Mouse (Mus musculus) bone marrow macrophage, adult 2 months (primary cell): ENCODE measurements around the gene Exosc5. TPM values are rescaled to one million over a fixed set of nuclear protein-coding genes. Genes with fewer than 3 reads are reported as not detected.

Source experiments
- H3K27ac ChIP-seq: 2 replicates; pipeline ENCODE4 v1.5.1; 2012; ENCODE audit warnings: low read depth, low read length; ENCODE audit not compliant: insufficient read depth
- H3K4me1 ChIP-seq: 2 replicates; pipeline ENCODE4 v1.6.1; 2012; ENCODE audit warnings: low read length; ENCODE audit not compliant: control insufficient read depth, insufficient read depth
- H3K4me3 ChIP-seq: 2 replicates; pipeline ENCODE4 v1.5.1; 2012; ENCODE audit warnings: mild to moderate bottlenecking, low read length, moderate library complexity; ENCODE audit not compliant: insufficient read depth
- CTCF ChIP-seq: IDR thresholded peaks from 2 replicates; pipeline ENCODE4 v1.5.1; 2012; ENCODE audit warnings: low read depth, mild to moderate bottlenecking, low read length, moderate library complexity
- POLR2A ChIP-seq: IDR thresholded peaks from 2 replicates; pipeline ENCODE4 v1.6.1; 2012; ENCODE audit warnings: mild to moderate bottlenecking, low read depth, low read length, borderline replicate concordance
- polyA plus RNA-seq: library from polyadenylated mRNA; stranded (reverse); fragments of >200 nt; gene quantifications from 2 replicates; pipeline ENCODE4 v1.2.4, GENCODE M21; 2012; ENCODE audit not compliant: missing spikeins, insufficient read depth, insufficient read length

The Exosc5 gene
- polyA plus RNA-seq, 1 experiment: 30.6 TPM

DNA sequence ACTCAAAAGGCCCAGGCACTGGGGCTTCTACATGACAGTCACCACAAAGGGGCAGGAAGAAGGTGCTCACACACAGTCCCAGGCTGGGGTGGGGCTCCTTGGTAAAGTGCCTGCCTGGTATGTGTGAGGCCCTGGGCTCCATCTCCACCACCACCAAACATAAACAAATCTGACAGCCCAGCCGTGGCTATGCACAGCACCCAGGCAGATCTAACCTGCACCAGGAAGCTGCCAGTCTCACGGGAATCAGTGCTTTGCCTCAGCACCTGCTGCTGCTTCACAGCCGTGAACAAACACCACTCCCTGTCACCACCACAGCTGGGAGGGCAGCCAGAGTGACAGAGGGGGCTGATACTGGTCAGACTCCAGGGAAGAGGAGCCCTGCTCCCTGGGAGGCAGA, 22.6 kb upstream of the Exosc5 start:
- H3K4me3 ChIP-seq: no peak overlapping the region
- peaks cover 27% of the 10 kb centered on the region for H3K4me1 ChIP-seq
- H3K27ac ChIP-seq: no peak overlapping the region
- no peak for TF ChIP-seq CTCF
- TF ChIP-seq POLR2A: no peak

DNA sequence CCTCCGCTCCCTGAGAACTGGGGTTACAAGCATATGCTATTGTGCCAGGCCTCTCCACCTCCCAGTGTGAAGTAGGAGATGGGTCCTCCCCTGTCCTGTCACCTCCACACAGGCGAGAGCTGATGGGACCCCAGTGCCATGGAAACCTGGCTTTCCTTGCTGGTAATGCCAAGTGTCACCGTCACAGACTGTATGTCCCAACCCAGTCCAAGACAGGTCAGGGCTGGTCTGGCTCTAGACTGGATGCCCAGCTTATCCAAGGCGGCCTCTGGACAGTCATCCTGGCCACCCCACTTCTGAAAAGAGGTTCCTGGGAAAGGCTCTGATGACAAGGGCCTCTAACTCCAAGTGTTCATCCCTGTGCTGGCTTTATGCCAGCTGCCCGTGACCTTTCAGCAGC, 21.9 kb upstream of the Exosc5 start:
- Histone ChIP-seq H3K27ac (no peak overlapping the region), H3K4me3 (no peak overlapping the region), H3K4me1 (peaks cover 19% of the 10 kb centered on the region)
- no peak for TF ChIP-seq CTCF
- no peak for TF ChIP-seq POLR2A

DNA sequence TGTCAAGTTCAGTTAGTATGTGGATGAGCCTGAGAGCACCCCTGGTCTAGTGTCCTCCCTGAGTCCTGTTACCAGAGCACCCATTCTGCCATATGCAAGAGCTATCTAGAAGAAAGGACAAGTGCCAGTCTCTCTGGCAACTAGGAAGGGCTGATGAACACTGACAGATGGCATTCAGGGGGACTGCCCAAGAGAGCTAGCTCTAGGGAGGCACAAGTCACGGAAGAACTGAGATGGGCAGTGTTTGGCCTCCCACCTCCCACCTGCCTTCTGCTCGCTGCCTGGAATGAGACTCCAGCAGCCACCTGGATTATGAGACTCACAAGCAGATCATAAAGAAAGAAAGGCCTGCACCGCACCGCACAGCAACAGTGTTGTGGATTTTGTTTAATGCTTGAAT, 19.2 kb upstream of the Exosc5 start:
- Histone ChIP-seq H3K4me1 (peaks cover 10% of the 10 kb centered on the region), H3K27ac (no peak overlapping the region), H3K4me3 (no peak overlapping the region)
- no peak for TF ChIP-seq CTCF
- TF ChIP-seq POLR2A: no peak

GRCm38 (mm10) chr7:25644136-25644535, 14.8 kb upstream of the Exosc5 start:
- Histone ChIP-seq H3K27ac (no peak overlapping the region), H3K4me1 (peaks cover 21% of the 10 kb centered on the region), H3K4me3 (no peak overlapping the region)
- TF ChIP-seq POLR2A (no peak), CTCF (no peak)

GRCm38 (mm10) chr7:25644631-25645030, 14.3 kb upstream of the Exosc5 start:
- H3K4me3 ChIP-seq: no peak overlapping the region
- no peak overlapping the region for H3K27ac ChIP-seq
- TF ChIP-seq POLR2A (no peak), CTCF (no peak)
- H3K4me1 ChIP-seq: peaks cover 26% of the 10 kb centered on the region

GRCm38 (mm10) chr7:25645074-25645473, 13.9 kb upstream of the Exosc5 start:
- TF ChIP-seq POLR2A (no peak), CTCF (no peak)

DNA sequence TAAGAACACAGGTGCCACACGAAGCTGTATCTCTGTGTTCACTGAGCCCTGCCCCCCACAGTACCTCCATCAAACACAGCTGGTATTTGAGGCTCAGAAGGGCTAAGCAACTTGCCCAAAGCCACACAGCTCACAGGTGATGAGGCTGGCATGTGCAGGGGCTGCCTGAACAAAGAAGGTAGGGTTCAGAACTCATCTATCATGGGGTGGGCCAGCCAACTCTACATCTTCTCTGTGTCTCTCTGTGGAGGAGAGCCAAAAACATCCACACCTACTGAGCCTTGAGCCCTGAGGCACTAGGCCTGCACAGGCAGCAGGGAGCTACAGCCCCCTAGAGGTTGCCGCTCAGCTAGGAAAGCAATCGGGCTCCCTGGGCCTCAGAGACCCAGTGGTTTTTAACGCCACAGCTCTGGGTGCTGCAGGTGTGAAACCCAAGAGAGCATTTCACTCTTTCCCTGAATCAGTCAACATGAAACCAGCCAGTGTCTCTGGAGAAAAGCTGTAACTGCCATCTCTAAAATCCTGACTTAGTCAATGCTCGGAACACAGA, 11.3 kb upstream of the Exosc5 start:
- H3K4me1 ChIP-seq: peaks cover 46% of the 10 kb centered on the region

More at GRCm38 (mm10) chr7:25645074-25645473, 13.9 kb upstream of the Exosc5 start:
- Histone ChIP-seq H3K4me3 (no peak overlapping the region), H3K27ac (no peak overlapping the region), H3K4me1 (peaks cover 29% of the 10 kb centered on the region)

DNA sequence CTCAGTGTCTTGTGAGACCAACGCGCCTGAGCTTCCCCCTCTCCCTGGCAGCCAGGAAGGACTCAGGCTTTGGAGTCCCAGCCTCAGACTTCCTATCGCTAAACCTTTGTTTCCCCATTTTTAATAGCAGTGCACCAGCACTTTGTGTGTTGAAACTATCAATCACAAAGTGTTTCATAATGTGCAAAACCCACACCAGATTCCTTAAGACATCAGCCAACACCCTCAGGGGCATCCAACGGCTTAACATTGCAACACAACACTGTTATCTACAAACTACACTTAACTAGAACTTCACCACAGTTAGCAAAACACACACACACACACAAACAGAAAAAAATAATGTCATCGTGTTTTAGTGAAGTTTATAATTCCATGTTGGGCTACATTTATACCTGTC, 9.1 kb upstream of the Exosc5 start:
- Histone ChIP-seq H3K4me3 (no peak overlapping the region), H3K4me1 (peaks cover 35% of the 10 kb centered on the region), H3K27ac (peak overlapping the region; percentile 90)
- TF ChIP-seq POLR2A: no peak

More for the DNA sequence above, 11.3 kb upstream of the Exosc5 start:
- no peak overlapping the region for H3K4me3 ChIP-seq
- no peak for TF ChIP-seq POLR2A
- TF ChIP-seq CTCF: no peak
- H3K27ac ChIP-seq: no peak overlapping the region

GRCm38 (mm10) chr7:25651281-25651680, 7.7 kb upstream of the Exosc5 start:
- Histone ChIP-seq H3K27ac (peak overlapping the region; percentile 90), H3K4me3 (peak overlapping the region; percentile 19), H3K4me1 (peaks cover 33% of the 10 kb centered on the region)
- no peak for TF ChIP-seq POLR2A
- peak; percentile 40 for TF ChIP-seq CTCF

DNA sequence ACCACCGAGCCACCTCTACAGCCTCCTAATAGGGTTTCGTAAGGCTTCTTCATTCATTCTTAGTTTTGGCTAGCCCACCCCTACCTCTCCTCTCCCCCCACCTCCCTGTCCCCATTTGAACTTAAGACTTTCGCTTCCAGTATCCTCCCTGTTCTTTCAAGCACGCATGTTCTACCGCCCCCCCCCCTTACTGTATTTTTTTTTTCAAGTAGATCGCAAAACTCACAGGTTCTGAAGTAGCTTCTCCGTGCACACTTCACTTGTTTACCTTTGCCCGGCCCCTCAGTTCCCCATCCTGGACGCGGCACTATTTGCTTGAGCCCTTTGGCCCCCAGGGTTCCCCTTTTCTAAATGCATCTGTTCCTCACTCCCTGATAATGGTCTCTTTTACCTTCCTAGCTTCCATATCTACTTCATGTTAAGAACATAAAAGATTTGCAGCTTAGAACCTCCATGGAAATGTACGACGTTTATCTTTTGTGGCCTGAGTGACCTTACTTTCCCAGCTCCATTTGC, 6.7 kb upstream of the Exosc5 start:
- peaks cover 33% of the 10 kb centered on the region for H3K4me1 ChIP-seq
- TF ChIP-seq CTCF: 0 out of 2 replicates have a peak, but pooled peaks have one; percentile 1
- TF ChIP-seq POLR2A: no peak
- H3K27ac ChIP-seq: no peak overlapping the region

More for the DNA sequence above, 6.7 kb upstream of the Exosc5 start:
- no peak overlapping the region for H3K4me3 ChIP-seq
